Mouse (Mus musculus): ENCODE results near the gene Leap2. TPM values are rescaled to one million over a fixed set of nuclear protein-coding genes. Genes with fewer than 3 reads are reported as not detected.

The Leap2 gene
- polyA plus RNA-seq, 1 experiment, result not detected

Other genes with a start within 250 kb of the Leap2 start
- gene Hspa4, start 122.7 kb downstream of the Leap2 start, polyA plus RNA-seq (2012; ENCODE audit: insufficient read depth, insufficient read length, missing spikeins), result 119 and 138 TPM in 2 replicates
- 10.4 and 13.9 TPM in 2 replicates for gene Zcchc10, start 98.5 kb downstream of the Leap2 start, polyA plus RNA-seq (2012; ENCODE audit: insufficient read depth, insufficient read length, missing spikeins)
- 17.7 and 77.7 TPM in 2 replicates for gene Aff4, start 72.3 kb downstream of the Leap2 start, polyA plus RNA-seq (2012; ENCODE audit: insufficient read depth, insufficient read length, missing spikeins)
- gene Uqcrq, start 7.7 kb upstream of the Leap2 start, polyA plus RNA-seq (2012; ENCODE audit: insufficient read depth, insufficient read length, missing spikeins), result 4,304 and 4,488 TPM in 2 replicates
- not detected in 2 replicates for gene Gdf9, start 7.9 kb upstream of the Leap2 start, polyA plus RNA-seq (2012; ENCODE audit: insufficient read depth, insufficient read length, missing spikeins)
- not detected in 2 replicates for gene Gm10447, start 33.9 kb upstream of the Leap2 start, polyA plus RNA-seq (2012; ENCODE audit: insufficient read depth, insufficient read length, missing spikeins)
- gene Shroom1, start 34.0 kb upstream of the Leap2 start, polyA plus RNA-seq (2012; ENCODE audit: insufficient read depth, insufficient read length, missing spikeins), result 2.1 and 4.7 TPM in 2 replicates
- gene Gm9837, start 47.3 kb upstream of the Leap2 start, polyA plus RNA-seq (2012; ENCODE audit: insufficient read depth, insufficient read length, missing spikeins), result not detected in 2 replicates
- gene Gm9945, start 57.0 kb upstream of the Leap2 start, polyA plus RNA-seq (2012; ENCODE audit: insufficient read depth, insufficient read length, missing spikeins), result not detected in 2 replicates
- gene Sowaha, start 57.1 kb upstream of the Leap2 start, polyA plus RNA-seq (2012; ENCODE audit: insufficient read depth, insufficient read length, missing spikeins), result not detected in 2 replicates
- 9.9 and 13.3 TPM in 2 replicates for gene Sept8, start 96.1 kb upstream of the Leap2 start, polyA plus RNA-seq (2012; ENCODE audit: insufficient read depth, insufficient read length, missing spikeins)
- 11.8 and 12.2 TPM in 2 replicates for gene Kif3a, start 144.2 kb upstream of the Leap2 start, polyA plus RNA-seq (2012; ENCODE audit: insufficient read depth, insufficient read length, missing spikeins)
- not detected in 2 replicates for gene Il4, start 195.5 kb upstream of the Leap2 start, polyA plus RNA-seq (2012; ENCODE audit: insufficient read depth, insufficient read length, missing spikeins)
- gene Il13, start 211.5 kb upstream of the Leap2 start, polyA plus RNA-seq (2012; ENCODE audit: insufficient read depth, insufficient read length, missing spikeins), result not detected in 2 replicates